In the genomic region with DNA sequence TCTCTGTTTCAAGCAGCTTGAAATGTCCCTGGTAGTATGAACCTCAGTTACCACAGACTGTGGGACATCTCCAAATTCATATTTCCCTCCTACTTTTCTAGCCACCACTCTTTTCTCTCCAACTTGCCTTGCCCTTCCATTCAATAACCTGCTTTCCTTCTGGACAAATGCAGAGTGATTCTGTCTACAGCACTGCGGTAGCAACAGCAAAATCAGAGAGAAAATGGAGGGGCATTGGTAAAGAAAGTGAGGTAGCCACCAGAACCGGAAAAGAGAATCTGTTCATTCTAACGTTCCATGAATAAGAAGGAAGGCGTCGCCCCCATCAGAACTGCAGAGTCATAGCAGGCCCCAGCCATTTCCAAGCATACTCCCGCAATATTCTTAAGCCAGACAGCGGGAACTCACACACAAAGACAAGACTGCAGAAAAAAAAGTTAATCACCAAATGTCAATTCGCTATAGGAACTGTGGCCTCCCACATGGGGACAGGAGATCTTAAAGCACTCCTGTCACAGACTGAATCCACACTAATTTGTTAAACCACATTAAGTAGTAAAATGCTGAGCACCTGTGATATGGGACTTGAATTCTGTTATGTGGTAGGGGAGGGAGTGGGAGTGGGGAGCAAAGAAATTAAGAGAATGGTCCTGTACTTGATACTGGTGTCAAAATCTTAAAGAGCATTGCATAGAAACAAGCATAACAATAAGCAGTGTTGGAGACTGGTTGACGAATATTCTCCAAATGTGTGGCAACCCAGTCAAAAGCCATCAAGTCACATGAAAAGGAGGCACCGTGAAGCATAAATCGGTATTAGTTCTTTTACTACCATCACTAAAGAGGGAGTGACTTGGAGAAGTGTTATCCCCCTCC, we compare ENCODE assay signal across 8 mouse cellular contexts. TPM values are rescaled to one million over a fixed set of nuclear protein-coding genes. Genes with fewer than 3 reads are reported as not detected.
A peak's percentile ranks its signal among the peaks of the same experiment; 100 is the strongest.
DNase-seq lines count a peak whose midpoint lies in the region; ATAC-seq and TF ChIP-seq lines count a peak whose summit lies in the region.

No protein-coding gene starts in this region.

- WGBS in heart, embryonic 11.5 days (ENCODE audit: insufficient replicate concordance) = 23% methylated on average over 11 of the region's 11 CpGs
- 4% methylated on average over 11 of the region's 11 CpGs for WGBS in midbrain, embryonic 16.5 days

- peak; percentile 42 to 43 for DNase-seq in left cerebral cortex, adult 2 months (ENCODE audit: extremely low spot score in 1 of 2, low spot score in 2 of 2)
- DNase-seq in left cerebral cortex, adult 11 months (ENCODE audit: low spot score) = no peak
- DNase-seq in cerebellum, postnatal 14 days = peak; percentile 40 to 51
- peak; percentile 23 to 48 for DNase-seq in kidney, postnatal 4 days
- DNase-seq in B cell, adult 2 months = no peak

- TF ChIP-seq CTCF in left cerebral cortex, adult 2 months (IDR thresholded peaks at IDR 0.05) = peak; percentile 7; the same call in 1 of the 2 replicates

- H3K9ac ChIP-seq in heart, embryonic 11.5 days (ENCODE audit: low read depth, low read length) = peak overlapping the region; percentile 82
- H3K9ac ChIP-seq in midbrain, embryonic 16.5 days (ENCODE audit: low read depth, low read length) = peak overlapping the region; percentile 100

- intact Hi-C loops in left cerebral cortex, adult 2 months (cut with DNase I) = loop anchor here (1.0 to 10.0 kb wide), 5 partner anchors 36 to 679 kb away; partner anchors contain the start of genes Eif2a, Serp1 and Tsc22d2

- peak overlapping the region; percentile 80 for H3K4me2 ChIP-seq in heart, embryonic 11.5 days
- peak overlapping the region; percentile 63 for H3K4me2 ChIP-seq in midbrain, embryonic 16.5 days (ENCODE audit: low read length)

- H3K36me3 ChIP-seq in heart, embryonic 11.5 days (ENCODE audit: control insufficient read depth, insufficient read depth, low read length) = peaks cover 4% of the 10 kb centered on the region; the same call in 1 of the 2 replicates
- peaks cover 22% of the 10 kb centered on the region for H3K36me3 ChIP-seq in midbrain, embryonic 16.5 days (ENCODE audit: control insufficient read depth, insufficient read depth, low read length)

- H3K9me3 ChIP-seq in heart, embryonic 11.5 days (replicated peaks; ENCODE audit: control insufficient read depth, low read length) = no peaks in the 10 kb centered on the region; the same call in 1 of the 2 replicates
- no peaks in the 10 kb centered on the region for H3K9me3 ChIP-seq in midbrain, embryonic 16.5 days (replicated peaks; ENCODE audit: control insufficient read depth, low read length, poor library complexity, severe bottlenecking)

- H3K4me1 ChIP-seq in heart, embryonic 11.5 days (ENCODE audit: control insufficient read depth, insufficient read depth, low read length) = peaks cover 11% of the 10 kb centered on the region; the same call in 1 of the 2 replicates
- H3K4me1 ChIP-seq in midbrain, embryonic 16.5 days (ENCODE audit: control insufficient read depth, insufficient read depth, low read length) = peaks cover 27% of the 10 kb centered on the region

- ATAC-seq in heart, embryonic 11.5 days (replicated peaks; ENCODE audit: insufficient number of reproducible peaks, low FRiP score, low TSS enrichment) = no peak
- ATAC-seq in midbrain, embryonic 16.5 days = no peak
- ATAC-seq in CD4-positive, CD25-positive, alpha-beta regulatory T cell, adult 4 months = no peak

- peak overlapping the region; percentile 99 for H3K27ac ChIP-seq in left cerebral cortex, adult 2 months
- no peak overlapping the region for H3K27ac ChIP-seq in heart, embryonic 11.5 days (ENCODE audit: low read depth, low read length)
- H3K27ac ChIP-seq in midbrain, embryonic 16.5 days (ENCODE audit: low read length) = peak overlapping the region; percentile 97

- peak overlapping the region; percentile 86 for H3K4me3 ChIP-seq in left cerebral cortex, adult 2 months
- peak overlapping the region; percentile 97 for H3K4me3 ChIP-seq in heart, embryonic 11.5 days (ENCODE audit: low read depth, low read length)
- peak overlapping the region; percentile 71 for H3K4me3 ChIP-seq in midbrain, embryonic 16.5 days (ENCODE audit: low read depth, low read length)

- no peaks in the 10 kb centered on the region for H3K27me3 ChIP-seq in heart, embryonic 11.5 days (ENCODE audit: control insufficient read depth, insufficient read depth, low read length)
- H3K27me3 ChIP-seq in midbrain, embryonic 16.5 days (ENCODE audit: control insufficient read depth, insufficient read depth, low read depth, low read length) = no peaks in the 10 kb centered on the region

RNA-seq across cellular contexts. Expression of gene Pfn2, which starts 1.9 kb away (rescaled TPM):
- 100 to 1,000 TPM; 463 to 512 TPM for total RNA-seq in left cerebral cortex, adult 2 months (2021)
- polyA plus RNA-seq in heart, embryonic 11.5 days (2014; fragmentation: Nextera tagmentation; extraction: Ambion mirVana) = 55.6 and 64.4 TPM in 2 replicates
- 688 and 753 TPM in 2 replicates for polyA plus RNA-seq in midbrain, embryonic 16.5 days (2015; fragmentation: Nextera tagmentation; extraction: Ambion mirVana)
- 10 to 100 TPM in 1 of 2 experiments, 1 to 10 TPM in 1; 8.7 to 16.4 TPM for polyA plus RNA-seq in CD4-positive, CD25-positive, alpha-beta regulatory T cell, adult 4 months (2017; shearing (Covaris generic))

Comparison
In these comparisons a context has a peak if more than half of its experiments do, and no peak if none do; other contexts are left out.
1. DNase-seq: peak in left cerebral cortex, adult 2 months (2 of 2), cerebellum, postnatal 14 days (2 of 2) and kidney, postnatal 4 days (2 of 2); none in left cerebral cortex, adult 11 months (single experiment) and B cell, adult 2 months (0 of 2).
2. RNA of gene Pfn2, which starts 1.9 kb away (polyA plus RNA-seq): 688 to 753 TPM in midbrain, embryonic 16.5 days; 55.6 to 64.4 TPM in heart, embryonic 11.5 days and 8.7 to 16.4 TPM in CD4-positive, CD25-positive, alpha-beta regulatory T cell, adult 4 months; every median in the first group is over 10 times any median in the second.
3. Peak in every context shown above with its lines, with median percentiles within 50 percentile points of each other: H3K4me3 ChIP-seq.